Mouse (Mus musculus) embryonic facial prominence, embryonic 10.5 days (tissue): ENCODE measurements at regions not wholly inside any gene's neighbourhood (a gene's known extent, or its start where the extent isn't known, plus 50 kb on each side); places are given as distances from the start of the nearest gene placed in this dataset.
A peak's percentile ranks its signal among the peaks of the same experiment; 100 is the strongest.

Source experiments
- DNase-seq: peaks from one replicate; pipeline ENCODE4 v3.0.0-alpha.2; 2017; ENCODE audit warnings: low spot score
- H3K27ac ChIP-seq: fragments of 300-500 bp; sonication (generic); replicated peaks from 2 replicates; pipeline ENCODE4 v1.5.1; 2016; ENCODE audit warnings: mild to moderate bottlenecking
- H3K27me3 ChIP-seq: fragments of 300-500 bp; sonication (generic); replicated peaks from 2 replicates; pipeline ENCODE4 v1.6.1; 2016; ENCODE audit warnings: low read depth, mild to moderate bottlenecking; ENCODE audit not compliant: poor library complexity, severe bottlenecking
- H3K36me3 ChIP-seq: fragments of 300-500 bp; sonication (generic); replicated peaks from 2 replicates; pipeline ENCODE4 v1.6.1; 2016; ENCODE audit warnings: mild to moderate bottlenecking, moderate library complexity
- H3K4me1 ChIP-seq: fragments of 300-500 bp; sonication (generic); 2 replicates; pipeline ENCODE4 v1.6.1; 2016
- H3K4me3 ChIP-seq: fragments of 300-500 bp; sonication (generic); 2 replicates; pipeline ENCODE4 v1.5.1; 2016; ENCODE audit warnings: mild to moderate bottlenecking, moderate library complexity
- H3K9me3 ChIP-seq: fragments of 300-500 bp; sonication (generic); 2 replicates; pipeline ENCODE4 v1.6.1; 2016; ENCODE audit warnings: mild to moderate bottlenecking
- WGBS: fragments of 180-500 bp; shearing (Covaris S2); methylation state at CpG from one replicate; pipeline ENCODE4 v1.1.7; 2016; 5-methylcytosine and 5-hydroxymethylcytosine counted together

GRCm38 (mm10) chr8:89582566-89582965 is 538.6 kb upstream of the Sall1 start:
- Histone ChIP-seq H3K27ac (no peak overlapping the region), H3K4me3 (no peak overlapping the region), H3K4me1 (no peaks in the 10 kb centered on the region), H3K9me3 (0 out of 2 replicates have a peak, but pooled peaks cover 2% of the 10 kb centered on the region), H3K27me3 (no peaks in the 10 kb centered on the region), H3K36me3 (no peaks in the 10 kb centered on the region)
- no peak for DNase-seq

- H3K36me3 ChIP-seq = no peaks in the 10 kb centered on the region
- H3K9me3 ChIP-seq = no peaks in the 10 kb centered on the region
- H3K4me1 ChIP-seq = peaks cover 30% of the 10 kb centered on the region
- peaks cover 38% of the 10 kb centered on the region for H3K27me3 ChIP-seq
- WGBS = 1% methylated on average over 13 of the region's 13 CpGs
- H3K4me3 ChIP-seq = no peak overlapping the region
- H3K27ac ChIP-seq = no peak overlapping the region
- peak; percentile 87 for DNase-seq
These were observed 527.9 kb upstream of the Sall1 start for GRCm38 (mm10) chr8:89571816-89572215.

- Histone ChIP-seq H3K4me3 (no peak overlapping the region), H3K36me3 (no peaks in the 10 kb centered on the region), H3K9me3 (no peaks in the 10 kb centered on the region), H3K4me1 (peaks cover 33% of the 10 kb centered on the region), H3K27ac (no peak overlapping the region), H3K27me3 (peaks cover 38% of the 10 kb centered on the region)
- WGBS = 36% methylated on average over 10 of the region's 10 CpGs
- no peak for DNase-seq
These were observed 526.8 kb upstream of the Sall1 start for GRCm38 (mm10) chr8:89570639-89571325.

GRCm38 (mm10) chr8:89569406-89569805 is 525.4 kb upstream of the Sall1 start:
- 67% methylated on average over 9 of the region's 9 CpGs for WGBS
- peaks cover 41% of the 10 kb centered on the region for H3K27me3 ChIP-seq
- no peak overlapping the region for H3K4me3 ChIP-seq
- no peak overlapping the region for H3K27ac ChIP-seq
- no peaks in the 10 kb centered on the region for H3K36me3 ChIP-seq
- no peaks in the 10 kb centered on the region for H3K9me3 ChIP-seq
- peaks cover 33% of the 10 kb centered on the region for H3K4me1 ChIP-seq
- DNase-seq = no peak

GRCm38 (mm10) chr8:89568641-89569040 is 524.7 kb upstream of the Sall1 start:
- H3K27ac ChIP-seq = no peak overlapping the region
- WGBS = 75% methylated on average over 7 of the region's 7 CpGs
- DNase-seq = no peak
- H3K4me1 ChIP-seq = peaks cover 36% of the 10 kb centered on the region
- H3K4me3 ChIP-seq = no peak overlapping the region
- no peaks in the 10 kb centered on the region for H3K36me3 ChIP-seq
- no peaks in the 10 kb centered on the region for H3K9me3 ChIP-seq
- peaks cover 39% of the 10 kb centered on the region for H3K27me3 ChIP-seq

- no peak for DNase-seq
- H3K27ac ChIP-seq = no peak overlapping the region
- peaks cover 23% of the 10 kb centered on the region for H3K27me3 ChIP-seq
- peaks cover 25% of the 10 kb centered on the region for H3K4me1 ChIP-seq
- no peaks in the 10 kb centered on the region for H3K9me3 ChIP-seq
- WGBS = 61% methylated on average over 7 of the region's 7 CpGs
- no peaks in the 10 kb centered on the region for H3K36me3 ChIP-seq
- H3K4me3 ChIP-seq = no peak overlapping the region
These were observed 523.0 kb upstream of the Sall1 start for GRCm38 (mm10) chr8:89566986-89567385.

- H3K4me1 ChIP-seq = peaks cover 23% of the 10 kb centered on the region
- WGBS = 60% methylated on average over 4 of the region's 4 CpGs
These were observed 522.5 kb upstream of the Sall1 start for GRCm38 (mm10) chr8:89566461-89566860.

GRCm38 (mm10) chr8:89565147-89565826 is 521.3 kb upstream of the Sall1 start:
- Histone ChIP-seq H3K36me3 (no peaks in the 10 kb centered on the region), H3K9me3 (no peaks in the 10 kb centered on the region), H3K27ac (no peak overlapping the region), H3K4me3 (no peak overlapping the region), H3K27me3 (peaks cover 21% of the 10 kb centered on the region), H3K4me1 (peaks cover 17% of the 10 kb centered on the region)
- 85% methylated on average over 9 of the region's 9 CpGs for WGBS
- no peak for DNase-seq

More at GRCm38 (mm10) chr8:89566461-89566860, 522.5 kb upstream of the Sall1 start:
- no peak overlapping the region for H3K27ac ChIP-seq
- no peaks in the 10 kb centered on the region for H3K9me3 ChIP-seq
- no peak for DNase-seq
- peaks cover 21% of the 10 kb centered on the region for H3K27me3 ChIP-seq
- no peaks in the 10 kb centered on the region for H3K36me3 ChIP-seq
- H3K4me3 ChIP-seq = no peak overlapping the region

- 53% methylated on average over 2 of the region's 2 CpGs for WGBS
These were observed 519.6 kb upstream of the Sall1 start for GRCm38 (mm10) chr8:89563544-89563943.

GRCm38 (mm10) chr8:89562597-89562996 is 518.6 kb upstream of the Sall1 start:
- Histone ChIP-seq H3K9me3 (no peaks in the 10 kb centered on the region), H3K4me3 (no peak overlapping the region)
- WGBS = 78% methylated on average over 8 of the region's 8 CpGs

More at GRCm38 (mm10) chr8:89563544-89563943, 519.6 kb upstream of the Sall1 start:
- no peaks in the 10 kb centered on the region for H3K9me3 ChIP-seq
- H3K27ac ChIP-seq = no peak overlapping the region
- DNase-seq = no peak
- peaks cover 9% of the 10 kb centered on the region; the same call in 1 of the 2 replicates for H3K4me1 ChIP-seq
- H3K4me3 ChIP-seq = no peak overlapping the region
- no peaks in the 10 kb centered on the region for H3K36me3 ChIP-seq
- H3K27me3 ChIP-seq = peaks cover 20% of the 10 kb centered on the region

GRCm38 (mm10) chr8:89541231-89541630 is 497.3 kb upstream of the Sall1 start:
- Histone ChIP-seq H3K27ac (no peak overlapping the region), H3K4me3 (no peak overlapping the region), H3K27me3 (no peaks in the 10 kb centered on the region; the same call in 1 of the 2 replicates), H3K9me3 (no peaks in the 10 kb centered on the region), H3K4me1 (peaks cover 7% of the 10 kb centered on the region; the same call in 1 of the 2 replicates), H3K36me3 (no peaks in the 10 kb centered on the region)
- DNase-seq = no peak
- 38% methylated on average over 3 of the region's 3 CpGs for WGBS

More at GRCm38 (mm10) chr8:89562597-89562996, 518.6 kb upstream of the Sall1 start:
- Histone ChIP-seq H3K36me3 (no peaks in the 10 kb centered on the region), H3K27me3 (peaks cover 13% of the 10 kb centered on the region), H3K4me1 (peaks cover 6% of the 10 kb centered on the region; the same call in 1 of the 2 replicates), H3K27ac (no peak overlapping the region)
- no peak for DNase-seq

GRCm38 (mm10) chr8:89534605-89535004 is 490.6 kb upstream of the Sall1 start:
- peaks cover 3% of the 10 kb centered on the region; the same call in 1 of the 2 replicates for H3K4me1 ChIP-seq
- no peaks in the 10 kb centered on the region for H3K9me3 ChIP-seq
- H3K27me3 ChIP-seq = peaks cover 8% of the 10 kb centered on the region; the same call in 1 of the 2 replicates
- H3K4me3 ChIP-seq = no peak overlapping the region
- no peak for DNase-seq
- 70% methylated on average over 10 of the region's 10 CpGs for WGBS
- H3K27ac ChIP-seq = no peak overlapping the region
- no peaks in the 10 kb centered on the region for H3K36me3 ChIP-seq

GRCm38 (mm10) chr8:89525041-89525440 is 481.1 kb upstream of the Sall1 start:
- H3K27me3 ChIP-seq = peaks cover 17% of the 10 kb centered on the region
- 90% methylated on average over 6 of the region's 6 CpGs for WGBS
- no peak overlapping the region for H3K27ac ChIP-seq
- no peak for DNase-seq
- no peaks in the 10 kb centered on the region for H3K36me3 ChIP-seq
- no peak overlapping the region for H3K4me3 ChIP-seq
- H3K4me1 ChIP-seq = peaks cover 11% of the 10 kb centered on the region
- no peaks in the 10 kb centered on the region for H3K9me3 ChIP-seq
